Mouse (Mus musculus) forebrain, embryonic 14.5 days (tissue): ENCODE measurements at regions not wholly inside any gene's neighbourhood (a gene's known extent, or its start where the extent isn't known, plus 50 kb on each side); places are given as distances from the start of the nearest gene placed in this dataset.

Experiments
- ATAC-seq: fragments of 200-750 bp; cut with Nextera tagmentation; 2 replicates; pipeline ENCODE4 v1.8.0; 2017; ENCODE audit warnings: mild to moderate bottlenecking, moderate library complexity
- DNase-seq: peaks from one replicate; pipeline ENCODE4 v3.0.0-alpha.2; 2015; ENCODE audit warnings: low spot score
- H3K27ac ChIP-seq: fragments of 300-500 bp; sonication (generic); 2 replicates; pipeline ENCODE4 v1.5.1; 2014; ENCODE audit warnings: low read depth, mild to moderate bottlenecking, control low read depth, low read length, moderate library complexity
- H3K27me3 ChIP-seq: fragments of 300-500 bp; sonication (generic); replicated peaks from 2 replicates; pipeline ENCODE4 v1.6.1; 2014; ENCODE audit warnings: low read length, control low read depth, mixed read lengths; ENCODE audit not compliant: control insufficient read depth, insufficient read depth
- H3K36me3 ChIP-seq: fragments of 300-500 bp; sonication (generic); 2 replicates; pipeline ENCODE4 v1.6.1; 2014; ENCODE audit warnings: low read length, control low read depth; ENCODE audit not compliant: control insufficient read depth, insufficient read depth
- H3K4me1 ChIP-seq: fragments of 300-500 bp; sonication (generic); 2 replicates; pipeline ENCODE4 v1.6.1; 2014; ENCODE audit warnings: antibody characterized with exemption, low read length, control low read depth; ENCODE audit not compliant: control insufficient read depth, insufficient read depth
- H3K4me2 ChIP-seq: fragments of 300-500 bp; sonication (generic); 2 replicates; pipeline ENCODE4 v1.6.1; 2014; ENCODE audit warnings: mild to moderate bottlenecking, control low read depth, low read length
- H3K4me3 ChIP-seq: fragments of 300-500 bp; sonication (generic); 2 replicates; pipeline ENCODE4 v1.5.1; 2014; ENCODE audit warnings: low read depth, low read length, control low read depth
- H3K9ac ChIP-seq: fragments of 300-500 bp; sonication (generic); 2 replicates; pipeline ENCODE4 v1.6.1; 2014; ENCODE audit warnings: mild to moderate bottlenecking, low read length, control low read depth, moderate library complexity
- H3K9me3 ChIP-seq: fragments of 300-500 bp; sonication (generic); replicated peaks from 2 replicates; pipeline ENCODE4 v1.6.1; 2016; ENCODE audit warnings: low read length, control low read depth, mixed read lengths; ENCODE audit not compliant: control insufficient read depth
- WGBS: fragments of 180-500 bp; shearing (Covaris S2); extraction: QIAGEN DNeasy Blood & Tissue Kit; methylation state at CpG from one replicate; pipeline ENCODE4 v1.1.7; 2014; 5-methylcytosine and 5-hydroxymethylcytosine counted together

- Histone ChIP-seq H3K4me1 (no peaks in the 10 kb centered on the region), H3K4me2 (no peak overlapping the region), H3K36me3 (no peaks in the 10 kb centered on the region), H3K9ac (no peak overlapping the region), H3K9me3 (no peaks in the 10 kb centered on the region), H3K4me3 (no peak overlapping the region), H3K27me3 (no peaks in the 10 kb centered on the region), H3K27ac (no peak overlapping the region)
- ATAC-seq (peak; percentile 65), DNase-seq (peak; percentile 62)
- WGBS: 11% methylated on average over 1 of the region's 1 CpGs
These were observed 271.4 kb downstream of the Vgll3 start for GRCm38 (mm10) chr16:66086499-66086898.

GRCm38 (mm10) chr16:66092766-66093165 is 277.7 kb downstream of the Vgll3 start:
- Histone ChIP-seq H3K27ac (no peak overlapping the region), H3K9me3 (no peaks in the 10 kb centered on the region), H3K27me3 (no peaks in the 10 kb centered on the region), H3K4me1 (no peaks in the 10 kb centered on the region), H3K9ac (no peak overlapping the region), H3K4me3 (no peak overlapping the region), H3K36me3 (no peaks in the 10 kb centered on the region), H3K4me2 (no peak overlapping the region)
- ATAC-seq: no peak
- 42% methylated on average over 4 of the region's 4 CpGs for WGBS
- no peak for DNase-seq

GRCm38 (mm10) chr16:66095682-66096081 is 280.6 kb downstream of the Vgll3 start:
- no peaks in the 10 kb centered on the region for H3K4me1 ChIP-seq
- no peaks in the 10 kb centered on the region for H3K27me3 ChIP-seq
- DNase-seq (no peak), ATAC-seq (no peak)
- no peak overlapping the region for H3K4me2 ChIP-seq
- no peak overlapping the region for H3K4me3 ChIP-seq
- H3K9me3 ChIP-seq: no peaks in the 10 kb centered on the region
- no peaks in the 10 kb centered on the region for H3K36me3 ChIP-seq
- H3K27ac ChIP-seq: no peak overlapping the region
- no peak overlapping the region for H3K9ac ChIP-seq
- WGBS: 80% methylated on average over 7 of the region's 7 CpGs

- 91% methylated on average over 3 of the region's 3 CpGs for WGBS
- DNase-seq: no peak
- Histone ChIP-seq H3K9ac (no peak overlapping the region), H3K27ac (no peak overlapping the region), H3K4me2 (no peak overlapping the region), H3K36me3 (no peaks in the 10 kb centered on the region), H3K4me3 (no peak overlapping the region), H3K9me3 (no peaks in the 10 kb centered on the region), H3K4me1 (no peaks in the 10 kb centered on the region), H3K27me3 (no peaks in the 10 kb centered on the region)
- no peak for ATAC-seq
These were observed 302.9 kb downstream of the Vgll3 start for GRCm38 (mm10) chr16:66117930-66118329.

GRCm38 (mm10) chr16:66137755-66138154 is 322.7 kb downstream of the Vgll3 start:
- no peak overlapping the region for H3K9ac ChIP-seq
- peak; percentile 10 for DNase-seq
- H3K27ac ChIP-seq: no peak overlapping the region
- no peaks in the 10 kb centered on the region for H3K4me1 ChIP-seq
- WGBS: 70% methylated on average over 3 of the region's 3 CpGs
- no peaks in the 10 kb centered on the region for H3K36me3 ChIP-seq
- no peak overlapping the region for H3K4me2 ChIP-seq
- H3K27me3 ChIP-seq: no peaks in the 10 kb centered on the region
- peak; percentile 32; the same call in 1 of the 2 replicates for ATAC-seq
- no peaks in the 10 kb centered on the region for H3K9me3 ChIP-seq
- no peak overlapping the region for H3K4me3 ChIP-seq

GRCm38 (mm10) chr16:66144765-66145164 is 329.7 kb downstream of the Vgll3 start:
- ATAC-seq (no peak), DNase-seq (no peak)
- H3K4me3 ChIP-seq: no peak overlapping the region
- H3K9ac ChIP-seq: no peak overlapping the region
- no peaks in the 10 kb centered on the region for H3K27me3 ChIP-seq
- no peaks in the 10 kb centered on the region for H3K4me1 ChIP-seq
- H3K27ac ChIP-seq: no peak overlapping the region
- no peak overlapping the region for H3K4me2 ChIP-seq
- no peaks in the 10 kb centered on the region for H3K36me3 ChIP-seq
- no peaks in the 10 kb centered on the region for H3K9me3 ChIP-seq

- Histone ChIP-seq H3K4me2 (no peak overlapping the region), H3K27me3 (no peaks in the 10 kb centered on the region), H3K9ac (no peak overlapping the region), H3K9me3 (no peaks in the 10 kb centered on the region), H3K36me3 (no peaks in the 10 kb centered on the region), H3K27ac (no peak overlapping the region), H3K4me1 (no peaks in the 10 kb centered on the region), H3K4me3 (no peak overlapping the region)
- DNase-seq (no peak), ATAC-seq (no peak)
- WGBS: 58% methylated on average over 1 of the region's 1 CpGs
These were observed 330.2 kb downstream of the Vgll3 start for GRCm38 (mm10) chr16:66145280-66145679.

GRCm38 (mm10) chr16:66168289-66168688 is 353.2 kb downstream of the Vgll3 start:
- Histone ChIP-seq H3K27ac (no peak overlapping the region), H3K36me3 (no peaks in the 10 kb centered on the region), H3K4me3 (no peak overlapping the region), H3K9me3 (no peaks in the 10 kb centered on the region), H3K4me2 (no peak overlapping the region), H3K4me1 (no peaks in the 10 kb centered on the region), H3K27me3 (no peaks in the 10 kb centered on the region), H3K9ac (no peak overlapping the region)
- ATAC-seq (no peak), DNase-seq (no peak)
- 89% methylated on average over 2 of the region's 2 CpGs for WGBS

GRCm38 (mm10) chr16:66190801-66191200 is 375.7 kb downstream of the Vgll3 start:
- no peaks in the 10 kb centered on the region for H3K4me1 ChIP-seq
- 33% methylated on average over 2 of the region's 2 CpGs for WGBS
- H3K27ac ChIP-seq: no peak overlapping the region
- no peaks in the 10 kb centered on the region for H3K36me3 ChIP-seq
- H3K27me3 ChIP-seq: no peaks in the 10 kb centered on the region
- no peaks in the 10 kb centered on the region for H3K9me3 ChIP-seq
- H3K9ac ChIP-seq: no peak overlapping the region
- ATAC-seq: no peak
- no peak overlapping the region for H3K4me3 ChIP-seq
- DNase-seq: peak; percentile 72
- H3K4me2 ChIP-seq: no peak overlapping the region
